Mouse (Mus musculus) MEL (cell line): ENCODE data around the gene Cdr2l.
A peak's percentile ranks its signal among the peaks of the same experiment; 100 is the strongest.

Experiments used
- CTCF ChIP-seq, 3 experiments: IDR thresholded peaks in 2 of 3; conservative IDR thresholded peaks in 1 of 3; 2 replicates each; pipeline ENCODE4 v1.5.1; 2011 to 2012; ENCODE audit warnings: low read length in 3 of 3, low read depth in 2 of 3, mild to moderate bottlenecking in 2 of 3, improper control_type of control experiment in 1 of 3, inconsistent platforms in 1 of 3, mixed read lengths in 1 of 3, moderate library complexity in 1 of 3; ENCODE audit not compliant: control insufficient read depth in 1 of 3, insufficient read depth in 1 of 3, poor library complexity in 1 of 3, severe bottlenecking in 1 of 3
- GATA1 ChIP-seq: IDR thresholded peaks from 2 replicates; pipeline ENCODE4 v1.6.1; 2011; ENCODE audit warnings: low read depth, low read length, improper control_type of control experiment
- MEF2A ChIP-seq: IDR thresholded peaks from 2 replicates; pipeline ENCODE4 v1.6.1; 2014; ENCODE audit warnings: low read depth, mild to moderate bottlenecking, inconsistent platforms, low read length, improper control_type of control experiment; ENCODE audit not compliant: poor library complexity, insufficient replicate concordance, severe bottlenecking; ENCODE audit errors: extremely low read depth
- POLR2A ChIP-seq, 2 experiments: IDR thresholded peaks; 2 replicates each; pipeline ENCODE4 v1.6.1; 2011 to 2012; ENCODE audit warnings: low read length in 2 of 2, mild to moderate bottlenecking in 2 of 2, control low read depth in 1 of 2, improper control_type of control experiment in 1 of 2, low read depth in 1 of 2, moderate library complexity in 1 of 2; ENCODE audit not compliant: control insufficient read depth in 1 of 2, insufficient read depth in 1 of 2, poor library complexity in 1 of 2
- POLR2AphosphoS2 ChIP-seq: IDR thresholded peaks from 2 replicates; pipeline ENCODE4 v1.6.1; 2011; ENCODE audit warnings: low read length, improper control_type of control experiment
- POLR2AphosphoS5 ChIP-seq: IDR thresholded peaks from 2 replicates; pipeline ENCODE4 v1.6.1; 2012; ENCODE audit warnings: low read depth, borderline replicate concordance, mild to moderate bottlenecking, inconsistent platforms, low read length, moderate library complexity, mixed read lengths
- ZC3H11A ChIP-seq: IDR thresholded peaks from 2 replicates; pipeline ENCODE4 v1.6.1; 2012; ENCODE audit warnings: low read depth, mild to moderate bottlenecking, inconsistent platforms, low read length, improper control_type of control experiment
- ZKSCAN1 ChIP-seq: IDR thresholded peaks from 2 replicates; pipeline ENCODE4 v1.6.1; 2012; ENCODE audit warnings: low read depth, mild to moderate bottlenecking, inconsistent platforms, low read length, improper control_type of control experiment, moderate library complexity

DNA sequence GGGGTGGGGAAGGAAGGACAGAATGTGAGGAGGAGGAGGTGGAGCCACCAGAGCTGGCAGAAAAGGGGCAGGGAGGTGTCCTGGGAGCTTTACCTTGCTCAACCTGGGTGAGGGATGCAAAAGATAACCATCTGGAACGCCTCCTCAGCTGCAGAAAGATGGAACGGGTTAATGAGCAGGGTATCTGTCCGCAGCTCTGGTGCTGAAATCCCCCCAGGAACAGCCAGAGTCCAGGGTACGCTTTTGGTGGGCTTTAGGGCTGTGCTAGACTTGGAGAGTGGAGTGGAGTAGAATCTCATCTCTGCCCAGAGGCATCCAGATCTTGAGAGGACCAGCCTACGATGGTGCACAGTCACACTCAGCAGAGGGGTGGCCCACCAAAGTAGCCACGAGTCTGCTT, 45.6 kb upstream of the Cdr2l start:
- no peak for TF ChIP-seq ZC3H11A
- TF ChIP-seq POLR2AphosphoS2 = no peak
- no peak for TF ChIP-seq ZKSCAN1
- TF ChIP-seq GATA1 = peak; percentile 21; the same call in 1 of the 2 replicates
- TF ChIP-seq POLR2A (IDR thresholded peaks at IDR 0.05; ENCODE audit: control insufficient read depth in 1 of 2, insufficient read depth in 1 of 2, low read depth in 1 of 2, low read length in 2 of 2, poor library complexity in 1 of 2) = no peak
- no peak for TF ChIP-seq CTCF (IDR thresholded peaks at IDR 0.05 in 2 of 3, conservative IDR thresholded peaks at IDR 0.05 in 1 of 3; ENCODE audit: control insufficient read depth in 1 of 3, insufficient read depth in 1 of 3, low read depth in 2 of 3, low read length in 3 of 3, poor library complexity in 1 of 3, severe bottlenecking in 1 of 3)
- no peak for TF ChIP-seq MEF2A
- TF ChIP-seq POLR2AphosphoS5 = no peak
